Mouse (Mus musculus): Measurements from ENCODE around the gene Golt1a. TPM values are rescaled to one million over a fixed set of nuclear protein-coding genes. Genes with fewer than 3 reads are reported as not detected.

Gene Golt1a
- polyA plus RNA-seq, 1 experiment: not detected

- Histone ChIP-seq H3K36me3 (ENCODE audit: control insufficient read depth, insufficient read depth, low read length) (no peaks in the 10 kb centered on the region), H3K4me1 (ENCODE audit: control insufficient read depth, insufficient read depth, insufficient read length) (no peaks in the 10 kb centered on the region), H3K27ac (ENCODE audit: insufficient read depth, low read length) (no peak overlapping the region), H3K27me3 (ENCODE audit: control insufficient read depth, insufficient read depth, low read length) (no peaks in the 10 kb centered on the region), H3K4me3 (ENCODE audit: extremely low read depth, insufficient read depth, insufficient read length) (no peak overlapping the region)
- TF ChIP-seq POLR2A (IDR thresholded peaks at IDR 0.05; ENCODE audit: low read depth, low read length): no peak
- no peak for TF ChIP-seq CTCF (IDR thresholded peaks at IDR 0.05; ENCODE audit: extremely low read depth, insufficient read depth, insufficient read length, insufficient replicate concordance)
- DNase-seq (ENCODE audit: low read depth in 1 of 2, low spot score in 2 of 2): no peak
- 82% methylated on average over 9 of the region's 9 CpGs for WGBS
Measured at GRCm38 (mm10) chr1:133296376-133296775, 13.2 kb upstream of the Golt1a start.

DNA sequence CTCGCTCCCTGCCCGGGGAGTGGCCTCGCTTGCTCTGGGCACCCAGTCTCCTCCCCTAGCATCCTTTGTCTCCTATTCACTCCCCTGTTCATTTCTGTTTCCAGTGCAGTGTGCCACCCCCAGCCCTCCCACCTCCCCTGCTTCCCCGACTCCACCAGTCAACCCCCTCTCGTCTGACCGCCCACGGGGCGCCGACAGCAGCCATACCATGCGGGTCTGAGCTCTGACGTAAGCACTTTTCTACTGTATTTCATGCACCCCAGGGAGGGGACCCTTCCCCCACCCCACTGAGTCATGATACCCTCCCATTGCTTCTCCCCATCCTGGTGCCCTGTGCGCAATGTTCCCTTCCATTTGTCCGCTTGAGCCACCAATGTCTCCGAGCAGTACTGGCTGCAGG is 10.8 kb upstream of the Golt1a start:
- TF ChIP-seq POLR2A (IDR thresholded peaks at IDR 0.05; ENCODE audit: low read depth, low read length) (no peak), CTCF (IDR thresholded peaks at IDR 0.05; ENCODE audit: extremely low read depth, insufficient read depth, insufficient read length, insufficient replicate concordance) (no peak)
- no peak for DNase-seq (ENCODE audit: low read depth in 1 of 2, low spot score in 2 of 2)
- no peaks in the 10 kb centered on the region for H3K27me3 ChIP-seq (ENCODE audit: control insufficient read depth, insufficient read depth, low read length)
- no peaks in the 10 kb centered on the region for H3K36me3 ChIP-seq (ENCODE audit: control insufficient read depth, insufficient read depth, low read length)
- WGBS: 66% methylated on average over 14 of the region's 14 CpGs
- H3K4me3 ChIP-seq (ENCODE audit: extremely low read depth, insufficient read depth, insufficient read length): no peak overlapping the region
- no peak overlapping the region for H3K27ac ChIP-seq (ENCODE audit: insufficient read depth, low read length)
- H3K4me1 ChIP-seq (ENCODE audit: control insufficient read depth, insufficient read depth, insufficient read length): no peaks in the 10 kb centered on the region

DNA sequence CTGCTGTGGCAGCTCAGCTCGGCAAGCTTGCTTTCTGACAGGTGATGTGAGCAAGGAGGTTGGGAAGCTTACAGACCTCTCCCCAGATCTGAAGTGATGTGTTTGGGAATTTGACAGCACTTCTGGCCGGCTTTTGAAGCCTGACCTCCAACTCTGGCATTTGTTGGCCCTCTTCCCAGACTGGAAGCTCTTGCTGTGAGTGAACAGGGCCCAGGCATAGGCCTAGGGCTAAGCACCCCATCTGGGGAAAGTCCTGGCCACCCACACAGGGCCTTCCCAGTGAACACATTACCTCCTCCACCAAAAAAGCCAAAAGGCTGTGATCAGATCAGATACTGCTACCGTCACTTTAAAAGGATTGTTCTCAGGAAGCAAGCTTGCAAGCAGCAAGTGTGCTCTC is 7.1 kb upstream of the Golt1a start:
- no peaks in the 10 kb centered on the region for H3K36me3 ChIP-seq (ENCODE audit: control insufficient read depth, insufficient read depth, low read length)
- no peak for TF ChIP-seq POLR2A (IDR thresholded peaks at IDR 0.05; ENCODE audit: low read depth, low read length)
- TF ChIP-seq CTCF (IDR thresholded peaks at IDR 0.05; ENCODE audit: extremely low read depth, insufficient read depth, insufficient read length, insufficient replicate concordance): no peak
- H3K4me3 ChIP-seq (ENCODE audit: extremely low read depth, insufficient read depth, insufficient read length): no peak overlapping the region
- WGBS: 77% methylated on average over 3 of the region's 3 CpGs
- no peak overlapping the region for H3K27ac ChIP-seq (ENCODE audit: insufficient read depth, low read length)
- no peaks in the 10 kb centered on the region for H3K4me1 ChIP-seq (ENCODE audit: control insufficient read depth, insufficient read depth, insufficient read length)
- no peaks in the 10 kb centered on the region for H3K27me3 ChIP-seq (ENCODE audit: control insufficient read depth, insufficient read depth, low read length)
- DNase-seq (ENCODE audit: low read depth in 1 of 2, low spot score in 2 of 2): no peak

DNA sequence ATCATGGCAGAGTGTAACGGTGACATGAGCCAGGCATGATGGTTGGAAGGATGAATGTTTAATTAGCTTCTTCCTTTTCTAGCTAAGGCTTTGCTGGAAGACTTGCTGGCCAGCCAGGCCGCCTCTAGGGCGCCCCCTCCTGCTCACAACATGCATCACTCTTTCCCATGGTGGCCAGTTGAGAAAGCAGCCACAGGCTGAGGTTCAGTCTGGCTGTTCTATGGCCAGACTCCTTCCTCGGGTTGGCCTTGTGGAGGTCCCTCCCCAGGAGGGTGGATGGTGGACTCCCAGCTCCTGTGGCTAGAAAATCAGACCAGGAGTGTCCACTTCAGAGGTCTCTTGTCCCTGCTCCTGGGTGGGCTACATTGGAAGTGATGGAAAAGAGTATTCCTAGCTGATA is 2.8 kb upstream of the Golt1a start:
- no peak overlapping the region for H3K27ac ChIP-seq (ENCODE audit: insufficient read depth, low read length)
- DNase-seq (ENCODE audit: low read depth in 1 of 2, low spot score in 2 of 2): peak; percentile 7 to 61
- no peaks in the 10 kb centered on the region for H3K4me1 ChIP-seq (ENCODE audit: control insufficient read depth, insufficient read depth, insufficient read length)
- TF ChIP-seq POLR2A (IDR thresholded peaks at IDR 0.05; ENCODE audit: low read depth, low read length) (no peak), CTCF (IDR thresholded peaks at IDR 0.05; ENCODE audit: extremely low read depth, insufficient read depth, insufficient read length, insufficient replicate concordance) (peak; percentile 67; the same call in 1 of the 2 replicates)
- 9% methylated on average over 4 of the region's 4 CpGs for WGBS
- H3K27me3 ChIP-seq (ENCODE audit: control insufficient read depth, insufficient read depth, low read length): no peaks in the 10 kb centered on the region
- no peak overlapping the region for H3K4me3 ChIP-seq (ENCODE audit: extremely low read depth, insufficient read depth, insufficient read length)
- H3K36me3 ChIP-seq (ENCODE audit: control insufficient read depth, insufficient read depth, low read length): no peaks in the 10 kb centered on the region

DNA sequence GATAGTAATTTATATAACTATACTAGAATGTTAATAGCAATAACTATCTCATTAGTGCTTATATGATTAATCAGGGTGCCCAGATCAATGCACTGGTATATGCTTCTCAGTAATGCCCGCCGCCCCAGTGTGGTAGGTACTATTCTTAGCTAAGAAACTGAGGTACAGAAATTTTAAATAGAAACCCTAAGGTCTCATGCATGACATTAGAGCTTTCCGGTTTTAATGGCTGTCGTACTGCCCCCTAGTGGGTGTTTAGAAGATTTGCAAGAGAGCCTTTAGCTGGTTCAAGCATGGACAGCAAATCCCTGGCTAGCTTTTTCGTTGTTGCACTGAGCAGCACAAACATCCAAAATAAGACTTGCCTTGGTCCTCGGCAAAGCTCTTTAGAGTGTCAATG is 2.3 kb upstream of the Golt1a start:
- Histone ChIP-seq H3K4me1 (ENCODE audit: control insufficient read depth, insufficient read depth, insufficient read length) (no peaks in the 10 kb centered on the region), H3K4me3 (ENCODE audit: extremely low read depth, insufficient read depth, insufficient read length) (no peak overlapping the region), H3K27ac (ENCODE audit: insufficient read depth, low read length) (no peak overlapping the region), H3K36me3 (ENCODE audit: control insufficient read depth, insufficient read depth, low read length) (no peaks in the 10 kb centered on the region), H3K27me3 (ENCODE audit: control insufficient read depth, insufficient read depth, low read length) (no peaks in the 10 kb centered on the region)
- peak in 1 of 2 experiments; percentile 8 for DNase-seq (ENCODE audit: low read depth in 1 of 2, low spot score in 2 of 2)
- TF ChIP-seq CTCF (IDR thresholded peaks at IDR 0.05; ENCODE audit: extremely low read depth, insufficient read depth, insufficient read length, insufficient replicate concordance) (no peak), POLR2A (IDR thresholded peaks at IDR 0.05; ENCODE audit: low read depth, low read length) (no peak)
- 10% methylated on average over 6 of the region's 6 CpGs for WGBS

- WGBS: 69% methylated on average over 4 of the region's 4 CpGs
- Histone ChIP-seq H3K27ac (ENCODE audit: insufficient read depth, low read length) (no peak overlapping the region), H3K27me3 (ENCODE audit: control insufficient read depth, insufficient read depth, low read length) (no peaks in the 10 kb centered on the region), H3K4me3 (ENCODE audit: extremely low read depth, insufficient read depth, insufficient read length) (no peak overlapping the region), H3K4me1 (ENCODE audit: control insufficient read depth, insufficient read depth, insufficient read length) (no peaks in the 10 kb centered on the region), H3K36me3 (ENCODE audit: control insufficient read depth, insufficient read depth, low read length) (no peaks in the 10 kb centered on the region)
- TF ChIP-seq POLR2A (IDR thresholded peaks at IDR 0.05; ENCODE audit: low read depth, low read length) (no peak), CTCF (IDR thresholded peaks at IDR 0.05; ENCODE audit: extremely low read depth, insufficient read depth, insufficient read length, insufficient replicate concordance) (no peak)
- DNase-seq (ENCODE audit: low read depth in 1 of 2, low spot score in 2 of 2): no peak
Measured at GRCm38 (mm10) chr1:133311240-133311639, 1.6 kb downstream of the Golt1a start.

DNA sequence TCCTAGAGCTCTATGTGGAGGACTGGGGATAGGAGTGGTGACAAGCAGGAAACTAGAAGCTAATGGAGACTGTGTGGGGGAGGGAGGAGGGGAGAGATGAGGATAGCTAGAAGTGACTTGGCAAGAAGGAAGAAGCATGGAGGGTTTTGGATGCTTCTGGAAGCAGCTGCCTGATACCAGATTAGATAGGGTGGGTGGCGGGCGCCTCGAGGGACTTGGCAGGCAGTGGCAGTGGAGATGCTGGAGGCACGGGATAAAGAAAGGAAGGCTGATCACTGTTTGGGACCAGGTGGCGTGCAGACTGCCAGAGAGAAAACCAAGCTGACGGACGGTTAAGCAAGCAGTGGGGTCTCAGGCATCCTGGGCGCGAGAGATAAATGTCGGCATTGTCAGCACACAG is 2.3 kb downstream of the Golt1a start:
- 58% methylated on average over 10 of the region's 10 CpGs for WGBS
- H3K4me1 ChIP-seq (ENCODE audit: control insufficient read depth, insufficient read depth, insufficient read length): no peaks in the 10 kb centered on the region
- DNase-seq (ENCODE audit: low read depth in 1 of 2, low spot score in 2 of 2): no peak
- no peaks in the 10 kb centered on the region for H3K27me3 ChIP-seq (ENCODE audit: control insufficient read depth, insufficient read depth, low read length)
- TF ChIP-seq POLR2A (IDR thresholded peaks at IDR 0.05; ENCODE audit: low read depth, low read length) (no peak), CTCF (IDR thresholded peaks at IDR 0.05; ENCODE audit: extremely low read depth, insufficient read depth, insufficient read length, insufficient replicate concordance) (no peak)
- no peaks in the 10 kb centered on the region for H3K36me3 ChIP-seq (ENCODE audit: control insufficient read depth, insufficient read depth, low read length)
- no peak overlapping the region for H3K4me3 ChIP-seq (ENCODE audit: extremely low read depth, insufficient read depth, insufficient read length)
- no peak overlapping the region for H3K27ac ChIP-seq (ENCODE audit: insufficient read depth, low read length)
